Mouse (Mus musculus) C2C12 (cell line): ENCODE results near the gene Otud7a. TPM values are rescaled to one million over a fixed set of nuclear protein-coding genes. Genes with fewer than 3 reads are reported as not detected.

Source experiments
- H3K27me3 ChIP-seq: one replicate; pipeline ENCODE4 v1.6.1; 2011; ENCODE audit not compliant: control insufficient read depth, insufficient read depth, insufficient read length
- H3K36me3 ChIP-seq: one replicate; pipeline ENCODE4 v1.6.1; 2011; ENCODE audit not compliant: control insufficient read depth, insufficient read depth
- H3K4me3 ChIP-seq: one replicate; pipeline ENCODE4 v1.5.1; 2011; ENCODE audit warnings: mild to moderate bottlenecking, control low read depth; ENCODE audit not compliant: poor library complexity, insufficient read depth, severe bottlenecking
- H3K79me2 ChIP-seq: one replicate; pipeline ENCODE4 v1.6.1; 2011; ENCODE audit not compliant: control insufficient read depth, insufficient read depth
- H3K79me3 ChIP-seq: one replicate; pipeline ENCODE4 v1.6.1; 2011; ENCODE audit warnings: low read depth, control low read depth
- H3ac ChIP-seq: one replicate; pipeline ENCODE3; 2011; ENCODE audit warnings: low read depth; ENCODE audit not compliant: control insufficient read depth, insufficient read length
- CEBPB ChIP-seq: IDR thresholded peaks from one replicate; pipeline ENCODE4 v1.6.1; 2011; ENCODE audit warnings: low read depth, mild to moderate bottlenecking, control low read depth, moderate library complexity
- CTCF ChIP-seq: IDR thresholded peaks from one replicate; pipeline ENCODE4 v1.5.1; 2011; ENCODE audit not compliant: control insufficient read depth, insufficient read depth, insufficient read length
- FOSL1 ChIP-seq: IDR thresholded peaks from one replicate; pipeline ENCODE4 v1.8.0; 2011; ENCODE audit warnings: mild to moderate bottlenecking, low read length; ENCODE audit not compliant: poor library complexity, insufficient read depth, severe bottlenecking
- MAX ChIP-seq: IDR thresholded peaks from one replicate; pipeline ENCODE4 v1.6.1; 2011; ENCODE audit warnings: mild to moderate bottlenecking, control low read depth
- MYOD1 ChIP-seq: IDR thresholded peaks from one replicate; pipeline ENCODE4 v1.6.1; 2011; ENCODE audit warnings: low read depth; ENCODE audit not compliant: control insufficient read depth, insufficient read length
- MYOG ChIP-seq: IDR thresholded peaks from one replicate; pipeline ENCODE4 v1.6.1; 2011; ENCODE audit not compliant: control insufficient read depth, insufficient read length; ENCODE audit errors: extremely low read depth
- USF1 ChIP-seq: IDR thresholded peaks from one replicate; pipeline ENCODE4 v1.6.1; 2011; ENCODE audit warnings: low read depth, mild to moderate bottlenecking, control low read depth, moderate library complexity
- polyA plus RNA-seq: library from polyadenylated mRNA; unstranded; fragments of >200 nt; fragmentation: generic; extraction: Trizol; gene quantifications from one replicate; pipeline ENCODE4 v1.2.1, GENCODE M21; 2012; ENCODE audit warnings: missing spikeins

Gene Otud7a
- polyA plus RNA-seq, 1 experiment = 0.11 TPM

DNA sequence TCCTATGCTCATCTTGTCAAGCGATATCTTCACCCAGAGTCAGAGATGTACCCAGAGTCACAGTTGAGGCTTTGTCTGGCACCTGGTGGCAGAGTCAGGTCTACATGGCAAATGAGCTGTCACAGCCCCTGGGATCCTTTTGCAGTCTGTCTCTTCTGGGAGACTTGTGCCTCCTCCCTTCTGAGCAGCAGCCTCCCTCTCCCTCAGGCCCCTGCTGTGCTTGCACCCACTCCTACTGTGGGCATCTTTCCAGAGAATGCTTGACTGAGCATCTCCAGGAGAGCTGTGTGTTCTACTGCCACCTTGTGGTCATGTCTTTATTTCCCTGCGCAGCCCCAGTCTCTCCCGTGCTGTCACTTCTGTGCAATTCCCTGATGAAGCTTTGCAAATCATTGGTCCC is 227.4 kb downstream of the Otud7a start:
- TF ChIP-seq MYOD1 (no peak), CTCF (peak; percentile 65)
- Histone ChIP-seq H3ac (no peak overlapping the region), H3K79me2 (no peaks in the 10 kb centered on the region), H3K36me3 (no peaks in the 10 kb centered on the region), H3K79me3 (no peaks in the 10 kb centered on the region), H3K4me3 (no peak overlapping the region), H3K27me3 (peaks cover 4% of the 10 kb centered on the region)

DNA sequence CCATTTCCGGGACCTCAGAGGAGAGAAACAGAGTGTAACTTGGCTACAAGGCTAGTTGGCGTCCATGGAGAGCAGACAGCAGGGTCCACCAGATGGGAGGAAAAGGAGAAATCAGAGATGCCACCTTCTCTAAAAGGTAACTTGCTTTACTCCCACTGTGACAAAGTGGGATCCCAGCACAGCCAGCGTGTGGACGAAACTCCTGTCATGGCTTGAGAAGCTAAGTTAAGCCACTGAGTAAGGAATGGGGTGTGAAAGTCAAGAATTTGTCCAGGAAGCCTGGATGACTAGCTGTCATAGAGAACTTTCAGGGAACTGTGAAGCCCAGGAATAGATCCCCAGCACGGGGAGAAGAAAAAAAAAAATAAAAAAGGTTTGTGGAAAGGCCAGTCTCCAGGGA is 232.1 kb downstream of the Otud7a start:
- peaks cover 4% of the 10 kb centered on the region for H3K27me3 ChIP-seq
- no peaks in the 10 kb centered on the region for H3K79me2 ChIP-seq
- no peak overlapping the region for H3ac ChIP-seq
- no peaks in the 10 kb centered on the region for H3K36me3 ChIP-seq
- H3K79me3 ChIP-seq = no peaks in the 10 kb centered on the region
- TF ChIP-seq MYOG (no peak), CTCF (no peak), CEBPB (no peak), MAX (no peak), MYOD1 (no peak), FOSL1 (no peak), USF1 (no peak)
- no peak overlapping the region for H3K4me3 ChIP-seq

DNA sequence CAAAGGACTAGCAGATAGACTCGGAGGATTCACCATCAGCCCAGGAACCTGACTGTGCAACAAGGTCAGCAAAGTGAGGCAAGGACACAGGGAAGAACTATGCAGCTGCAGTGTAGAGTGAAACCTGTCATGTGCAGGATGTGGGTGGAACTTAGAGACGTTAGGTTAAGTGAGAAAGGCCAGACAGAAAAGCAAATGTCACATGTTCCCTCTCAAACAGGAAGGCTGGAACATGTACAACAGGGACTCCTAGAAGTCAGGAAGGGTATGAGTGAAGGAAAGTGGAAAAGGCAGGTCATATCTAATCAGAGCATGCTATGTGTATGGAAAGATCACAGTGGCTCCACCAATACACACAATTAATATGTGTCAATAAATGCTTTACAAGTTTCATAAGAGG is 232.6 kb downstream of the Otud7a start:
- H3K79me3 ChIP-seq = no peaks in the 10 kb centered on the region
- no peak overlapping the region for H3K4me3 ChIP-seq
- H3K36me3 ChIP-seq = no peaks in the 10 kb centered on the region
- H3ac ChIP-seq = no peak overlapping the region
- no peaks in the 10 kb centered on the region for H3K79me2 ChIP-seq
- H3K27me3 ChIP-seq = peaks cover 4% of the 10 kb centered on the region
- no peak for TF ChIP-seq MYOD1

DNA sequence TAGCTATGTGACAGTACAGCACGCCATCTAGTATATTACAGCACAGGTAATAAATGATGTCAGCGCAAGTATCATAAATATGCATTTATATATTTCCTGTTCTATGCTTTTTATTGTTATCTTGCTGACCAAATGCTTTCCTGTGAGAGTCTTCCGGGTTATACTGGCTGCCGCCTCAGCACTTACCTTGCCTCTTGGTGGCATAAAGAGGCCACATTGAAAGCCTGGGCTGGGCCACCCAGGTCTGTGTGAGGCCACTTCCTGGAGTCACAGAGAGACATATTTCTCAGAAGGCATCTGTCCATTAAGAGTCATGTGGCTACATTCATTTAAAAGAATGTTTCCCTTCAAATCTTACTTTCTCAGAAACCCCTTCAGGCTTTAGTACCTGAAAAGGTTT is 242.5 kb downstream of the Otud7a start:
- no peak overlapping the region for H3ac ChIP-seq
- H3K79me2 ChIP-seq = no peaks in the 10 kb centered on the region
- no peaks in the 10 kb centered on the region for H3K79me3 ChIP-seq
- TF ChIP-seq MYOG (no peak), CTCF (no peak), FOSL1 (no peak), MAX (no peak), USF1 (no peak), CEBPB (no peak), MYOD1 (no peak)
- no peaks in the 10 kb centered on the region for H3K36me3 ChIP-seq
- H3K4me3 ChIP-seq = no peak overlapping the region
- H3K27me3 ChIP-seq = no peaks in the 10 kb centered on the region

DNA sequence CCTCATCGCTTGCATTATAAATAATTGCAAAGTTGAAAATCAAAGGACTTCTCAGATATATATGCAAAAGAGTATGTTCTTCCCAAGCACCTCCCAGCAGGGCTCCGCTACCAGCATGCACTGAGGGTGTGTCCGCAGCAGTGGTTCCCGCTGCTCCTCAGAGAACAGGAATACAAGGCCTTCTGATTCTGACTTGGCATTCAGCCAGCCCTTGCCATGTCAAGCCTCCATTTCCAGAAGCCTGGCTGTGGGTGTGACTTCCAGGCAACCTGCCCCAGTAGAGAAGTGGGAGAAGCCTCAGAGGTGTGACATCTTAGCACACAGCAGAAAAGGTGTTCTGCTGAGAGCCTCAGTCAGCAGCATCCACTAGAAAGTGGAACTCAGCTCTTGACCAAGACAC is 253.4 kb downstream of the Otud7a start:
- Histone ChIP-seq H3K27me3 (no peaks in the 10 kb centered on the region), H3K36me3 (no peaks in the 10 kb centered on the region), H3ac (no peak overlapping the region), H3K4me3 (no peak overlapping the region), H3K79me2 (no peaks in the 10 kb centered on the region), H3K79me3 (no peaks in the 10 kb centered on the region)
- TF ChIP-seq FOSL1 (no peak), MYOG (no peak), CEBPB (no peak), MYOD1 (no peak), MAX (no peak), USF1 (no peak), CTCF (no peak)

DNA sequence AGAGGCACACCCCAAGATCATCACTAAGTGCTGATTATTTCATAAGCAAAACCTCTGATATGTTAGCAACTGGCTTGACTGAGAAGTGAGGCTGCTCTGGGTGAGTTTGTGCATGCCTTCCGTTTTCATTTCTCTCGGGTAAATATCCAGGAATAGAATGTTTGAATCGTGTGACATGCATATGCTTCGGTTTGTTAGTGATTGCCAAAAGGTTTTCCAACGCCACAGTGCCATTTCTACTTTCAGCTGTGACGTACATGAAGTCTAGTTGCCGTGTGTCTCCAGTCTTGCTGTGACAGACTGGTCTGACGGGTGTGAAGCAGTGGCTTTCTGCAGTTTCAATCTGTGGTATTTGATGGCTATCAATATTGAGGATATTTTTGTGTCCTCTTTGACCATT is 273.4 kb downstream of the Otud7a start:
- no peaks in the 10 kb centered on the region for H3K79me2 ChIP-seq
- no peaks in the 10 kb centered on the region for H3K79me3 ChIP-seq
- no peaks in the 10 kb centered on the region for H3K27me3 ChIP-seq
- no peaks in the 10 kb centered on the region for H3K36me3 ChIP-seq
- TF ChIP-seq CTCF = no peak
- no peak for TF ChIP-seq USF1
- TF ChIP-seq MAX = no peak
- TF ChIP-seq FOSL1 = no peak
- no peak for TF ChIP-seq MYOG
- no peak for TF ChIP-seq MYOD1
- TF ChIP-seq CEBPB = no peak
- H3K4me3 ChIP-seq = no peak overlapping the region
- no peak overlapping the region for H3ac ChIP-seq

DNA sequence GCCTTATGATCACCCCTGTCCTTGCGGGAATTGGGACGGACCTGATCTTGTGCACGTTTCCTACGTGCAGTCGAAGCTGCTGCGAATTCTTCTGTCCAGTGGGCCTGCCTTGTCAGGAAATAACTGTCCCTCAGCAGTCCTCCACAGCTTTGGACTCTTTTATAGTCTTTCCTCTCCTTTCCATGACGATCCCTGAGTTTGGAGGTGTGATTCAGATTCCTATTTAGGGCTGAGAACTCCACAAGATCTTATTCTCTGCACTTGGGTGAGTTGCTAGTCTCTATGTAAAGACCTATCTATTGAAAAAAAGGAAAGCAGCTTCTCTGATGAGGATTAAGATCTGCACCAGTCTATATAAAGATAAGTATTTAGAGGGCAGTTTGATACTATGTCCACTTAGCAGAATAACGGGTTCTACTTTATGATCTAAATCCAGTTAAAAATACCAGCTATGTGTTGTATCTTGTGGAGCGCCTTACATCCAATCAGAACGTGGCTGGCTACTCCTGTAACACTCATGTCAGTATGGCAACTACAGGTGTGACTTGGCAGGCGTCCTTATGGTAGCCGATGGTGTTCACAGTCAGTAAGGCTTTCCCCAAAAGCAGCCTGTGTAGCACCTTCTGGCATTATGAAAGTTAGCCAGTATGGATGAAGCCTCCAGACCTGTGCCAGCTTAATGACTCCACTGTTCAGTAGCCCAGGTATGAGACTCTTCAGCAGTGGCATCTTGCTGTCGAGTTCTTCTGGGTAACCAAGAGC is 274.8 kb downstream of the Otud7a start:
- Histone ChIP-seq H3K79me3 (no peaks in the 10 kb centered on the region), H3K36me3 (no peaks in the 10 kb centered on the region), H3K27me3 (peaks cover 5% of the 10 kb centered on the region), H3K4me3 (no peak overlapping the region), H3ac (no peak overlapping the region), H3K79me2 (no peaks in the 10 kb centered on the region)
- TF ChIP-seq MAX (no peak), MYOG (no peak), MYOD1 (no peak), CTCF (no peak), CEBPB (no peak), FOSL1 (no peak), USF1 (no peak)
